In genomic region chr8:126713181-126713580, GRCm38 (mm10) we compare ENCODE assay signal across 12 mouse cellular contexts.
DNase-seq lines count a peak whose midpoint lies in the region; ATAC-seq lines count a peak whose summit lies in the region.
"Had no signal": no experiment of that assay in that cellular context is flagged by ENCODE, and none has a peak within 500 bp of the region (broad histone marks: within the 10 kb centered on the region; RNA-seq: fewer than 3 reads in every experiment).

No protein-coding gene starts in this region.

- H3K27me3 ChIP-seq in heart, embryonic 16.5 days (ENCODE audit: control insufficient read depth, insufficient read depth, low read length), result no peaks in the 10 kb centered on the region; the same call in 1 of the 2 replicates
- H3K27me3 ChIP-seq in midbrain, embryonic 11.5 days (ENCODE audit: control insufficient read depth, insufficient read depth, low read length), result no peaks in the 10 kb centered on the region
- no peaks in the 10 kb centered on the region for H3K27me3 ChIP-seq in midbrain, embryonic 10.5 days (ENCODE audit: low read depth, poor library complexity, severe bottlenecking)
- no peaks in the 10 kb centered on the region for H3K27me3 ChIP-seq in limb, embryonic 15.5 days

- WGBS in heart, embryonic 16.5 days, result 69% methylated on average over 4 of the region's 4 CpGs
- WGBS in midbrain, embryonic 11.5 days, result 24% methylated on average over 4 of the region's 4 CpGs
- WGBS in midbrain, embryonic 10.5 days, result 28% methylated on average over 4 of the region's 4 CpGs
- 28% methylated on average over 4 of the region's 4 CpGs for WGBS in limb, embryonic 15.5 days

- no peaks in the 10 kb centered on the region for H3K9me3 ChIP-seq in heart, embryonic 16.5 days (replicated peaks; ENCODE audit: control insufficient read depth, low read length)
- no peaks in the 10 kb centered on the region for H3K9me3 ChIP-seq in midbrain, embryonic 11.5 days (ENCODE audit: control insufficient read depth, low read length)
- H3K9me3 ChIP-seq in midbrain, embryonic 10.5 days (replicated peaks), result no peaks in the 10 kb centered on the region
- H3K9me3 ChIP-seq in limb, embryonic 15.5 days, result no peaks in the 10 kb centered on the region

- H3K27ac ChIP-seq in heart, embryonic 16.5 days (ENCODE audit: low read length), result peak overlapping the region; percentile 45
- H3K27ac ChIP-seq in midbrain, embryonic 11.5 days (ENCODE audit: low read depth, low read length), result no peak overlapping the region
- H3K27ac ChIP-seq in midbrain, embryonic 10.5 days (replicated peaks), result no peak overlapping the region
- H3K27ac ChIP-seq in limb, embryonic 15.5 days, result peak overlapping the region; percentile 57
- H3K27ac ChIP-seq: hindbrain, embryonic 14.5 days had no signal

- H3K36me3 ChIP-seq in heart, embryonic 16.5 days (ENCODE audit: control insufficient read depth, insufficient read depth), result no peaks in the 10 kb centered on the region
- no peaks in the 10 kb centered on the region for H3K36me3 ChIP-seq in midbrain, embryonic 11.5 days (ENCODE audit: control insufficient read depth, insufficient read depth, low read length)
- H3K36me3 ChIP-seq in midbrain, embryonic 10.5 days, result no peaks in the 10 kb centered on the region
- no peaks in the 10 kb centered on the region for H3K36me3 ChIP-seq in limb, embryonic 15.5 days

- ATAC-seq in heart, embryonic 16.5 days (replicated peaks; ENCODE audit: extremely low read depth, insufficient read depth, low FRiP score), result no peak
- ATAC-seq in midbrain, embryonic 11.5 days (ENCODE audit: low FRiP score), result no peak
- ATAC-seq in limb, embryonic 15.5 days (ENCODE audit: insufficient number of reproducible peaks, low FRiP score, low TSS enrichment, low read depth), result no peak
- ATAC-seq: CD4-positive, CD25-positive, alpha-beta regulatory T cell, adult 4 months had no signal

- H3K4me2 ChIP-seq in heart, embryonic 16.5 days (ENCODE audit: low read depth, low read length), result no peak overlapping the region
- H3K4me2 ChIP-seq in midbrain, embryonic 11.5 days, result no peak overlapping the region
- no peak overlapping the region for H3K4me2 ChIP-seq in limb, embryonic 15.5 days
- H3K4me2 ChIP-seq: hindbrain, embryonic 14.5 days had no signal

- intact Hi-C loops in heart, postnatal 25 days (cut with DNase I), result no loop called here

- peak overlapping the region; percentile 55; the same call in 1 of the 2 replicates for H3K9ac ChIP-seq in heart, embryonic 16.5 days (ENCODE audit: low read length)
- no peak overlapping the region for H3K9ac ChIP-seq in midbrain, embryonic 11.5 days (ENCODE audit: low read length)
- H3K9ac ChIP-seq in limb, embryonic 15.5 days, result no peak overlapping the region
- H3K9ac ChIP-seq: hindbrain, embryonic 14.5 days had no signal

- peaks cover 11% of the 10 kb centered on the region for H3K4me1 ChIP-seq in heart, embryonic 16.5 days (ENCODE audit: control insufficient read depth, insufficient read depth, low read length)
- no peaks in the 10 kb centered on the region for H3K4me1 ChIP-seq in midbrain, embryonic 11.5 days (ENCODE audit: control insufficient read depth, insufficient read depth, low read length)
- peaks cover 11% of the 10 kb centered on the region for H3K4me1 ChIP-seq in midbrain, embryonic 10.5 days
- H3K4me1 ChIP-seq in limb, embryonic 15.5 days, result peaks cover 14% of the 10 kb centered on the region

- no peak overlapping the region for H3K4me3 ChIP-seq in heart, embryonic 16.5 days (ENCODE audit: low read length)
- H3K4me3 ChIP-seq in midbrain, embryonic 11.5 days (ENCODE audit: low read depth, low read length), result no peak overlapping the region
- H3K4me3 ChIP-seq in midbrain, embryonic 10.5 days, result no peak overlapping the region
- no peak overlapping the region for H3K4me3 ChIP-seq in limb, embryonic 15.5 days

- no peak for DNase-seq in heart, postnatal 25 days (ENCODE audit: low spot score)
- DNase-seq in midbrain, embryonic 11.5 days (ENCODE audit: low spot score, missing footprints), result peak; percentile 56
- DNase-seq in midbrain, embryonic 10.5 days (ENCODE audit: low spot score), result no peak
- peak; percentile 33 for DNase-seq in hindlimb bud, embryonic 11.5 days (ENCODE audit: extremely low spot score, low read depth, low spot score)
- DNase-seq in adrenal gland, adult 8-10 months, result no peak
- DNase-seq: lung, postnatal 14 days; right cerebral cortex, adult 18-20 months; thymus, postnatal 36 days had no signal

Comparison
In these comparisons a context has a peak if more than half of its experiments do, and no peak if none do; other contexts are left out.
1. DNase-seq: peak in midbrain, embryonic 11.5 days (single experiment) and hindlimb bud, embryonic 11.5 days (single experiment); none in heart, postnatal 25 days (single experiment), midbrain, embryonic 10.5 days (single experiment) and adrenal gland, adult 8-10 months (single experiment).
2. H3K27ac ChIP-seq: peak in heart, embryonic 16.5 days (single experiment) and limb, embryonic 15.5 days (single experiment); none in midbrain, embryonic 11.5 days (single experiment) and midbrain, embryonic 10.5 days (single experiment).